Mouse (Mus musculus) brain, adult 2 months (tissue): ENCODE measurements at regions not wholly inside any gene's neighbourhood (a gene's known extent, or its start where the extent isn't known, plus 50 kb on each side); places are given as distances from the start of the nearest gene placed in this dataset.
"Not testable (repeated sequence)": the region's sequence is repeated elsewhere in the genome, so short reads cannot be mapped to it uniquely, and the experiment has no call there.

Experiments used
- DNase-seq: peaks from one replicate; pipeline ENCODE4 v3.0.0; 2011; ENCODE audit warnings: low read depth, low spot score

DNA sequence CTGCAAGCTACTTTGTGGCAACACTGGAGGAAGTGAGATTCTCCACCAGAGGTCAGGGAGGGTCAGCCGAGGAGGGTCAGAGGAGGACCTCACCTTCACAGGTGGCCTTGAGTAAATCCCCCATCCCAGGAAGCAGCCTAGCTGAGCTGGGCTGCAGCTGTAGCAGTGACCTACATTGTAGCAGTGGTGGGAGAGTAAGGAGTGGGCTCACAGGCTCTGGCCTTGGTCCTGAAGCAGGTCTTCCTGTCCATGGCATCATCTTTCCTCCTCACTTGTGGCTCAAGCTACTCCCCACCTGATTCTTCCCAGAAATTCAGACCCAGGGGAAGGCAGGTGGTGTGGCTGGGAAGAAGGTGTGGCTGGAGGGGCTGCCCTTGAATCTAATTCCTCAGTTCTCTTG is 84.3 kb downstream of the 1810013L24Rik start:
- not testable (repeated sequence) for DNase-seq

DNA sequence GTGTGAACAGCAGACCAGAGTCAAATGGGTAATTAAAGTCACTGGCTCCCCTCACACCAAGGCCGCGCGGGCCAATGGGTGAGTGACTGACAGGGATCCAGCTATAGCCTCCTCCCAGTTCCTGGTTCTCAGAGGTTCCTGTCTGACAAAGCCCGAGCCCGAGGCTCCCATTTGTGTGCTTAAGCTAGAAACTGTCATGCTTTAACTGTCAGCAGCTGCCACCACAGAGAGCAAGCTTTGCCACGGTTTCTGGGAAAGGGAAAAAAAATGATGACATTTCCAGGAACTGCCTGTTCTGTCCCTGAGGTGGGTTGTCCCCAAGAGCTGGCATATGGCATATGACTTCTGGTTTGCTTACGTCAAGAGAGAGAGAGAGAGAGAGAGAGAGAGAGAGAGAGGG is 86.2 kb downstream of the 1810013L24Rik start:
- DNase-seq = peak; percentile 70

DNA sequence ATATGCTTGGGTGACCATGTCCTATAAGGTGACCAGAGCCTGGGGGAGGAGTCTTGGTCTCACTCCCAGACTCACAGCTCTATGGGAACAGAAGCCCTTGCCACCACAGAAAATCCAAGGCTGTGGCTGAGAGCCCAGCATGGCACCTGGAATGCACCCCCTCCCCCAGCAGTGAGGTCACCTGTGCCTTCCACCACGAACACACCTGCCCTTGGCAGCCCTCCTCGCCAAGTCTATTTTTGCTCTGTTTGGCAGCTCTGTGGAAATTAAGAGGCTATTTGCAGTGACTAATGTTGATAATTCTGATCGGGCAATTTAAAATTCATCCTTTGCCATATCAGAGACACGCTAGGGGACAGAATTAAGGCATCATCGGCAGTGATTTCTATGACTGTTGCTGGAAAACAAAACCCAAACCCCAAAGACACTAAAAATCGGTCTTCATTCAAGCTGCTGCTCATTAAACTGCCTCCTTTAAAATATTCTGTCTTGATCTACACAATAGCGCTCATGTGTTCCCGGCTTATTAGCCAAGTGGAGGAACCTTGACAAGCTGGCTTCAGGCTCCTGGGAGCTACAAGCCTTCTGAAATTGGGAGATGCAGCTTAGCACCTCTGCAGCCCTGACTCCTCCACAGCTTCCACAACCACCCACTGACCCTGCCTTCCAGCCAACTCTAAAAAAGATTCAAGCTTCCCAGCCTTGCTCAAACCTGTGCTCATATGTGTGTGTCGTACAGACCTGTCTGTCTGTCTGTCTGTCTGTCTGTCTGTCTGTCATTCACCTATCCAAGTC is 89.0 kb downstream of the 1810013L24Rik start:
- DNase-seq = peak; percentile 77

DNA sequence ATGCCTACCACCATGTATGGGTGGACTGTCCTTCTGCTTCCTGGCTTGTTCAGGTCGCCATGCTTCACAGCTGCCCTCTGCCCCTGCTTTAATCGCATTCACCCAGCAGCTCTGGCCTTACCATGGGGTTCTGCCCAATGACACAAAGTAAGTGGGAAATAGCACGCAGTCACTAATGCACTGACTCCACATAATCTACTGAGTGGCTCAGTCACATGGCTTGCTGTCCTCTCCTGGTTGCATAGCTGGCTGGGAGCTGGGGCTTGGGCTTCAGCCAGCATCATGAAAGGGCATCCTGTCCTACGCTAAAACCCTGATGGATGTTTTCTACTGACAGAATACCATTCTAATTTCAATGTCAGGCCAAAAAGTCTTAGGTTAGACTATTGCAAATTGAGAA is 94.8 kb downstream of the 1810013L24Rik start:
- DNase-seq = no peak

DNA sequence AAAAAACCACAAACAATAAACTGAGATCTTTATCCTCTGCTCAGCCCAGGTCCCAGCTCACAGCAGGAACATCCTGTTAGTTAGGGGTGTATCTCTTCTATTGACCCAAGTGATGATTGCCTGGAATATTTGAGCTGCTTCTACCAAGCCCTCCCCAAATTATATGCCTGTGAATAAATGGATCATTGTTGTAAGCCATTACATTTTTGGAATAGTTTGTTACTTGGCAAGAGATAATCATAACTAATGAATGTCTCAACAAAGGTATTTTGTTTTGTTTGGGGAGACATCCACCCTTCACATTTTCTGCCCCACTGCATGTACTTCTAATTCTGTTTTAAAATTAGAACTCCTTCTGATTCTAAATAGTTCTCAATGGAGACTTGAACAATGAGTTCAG is 102.1 kb downstream of the 1810013L24Rik start:
- DNase-seq = no peak

DNA sequence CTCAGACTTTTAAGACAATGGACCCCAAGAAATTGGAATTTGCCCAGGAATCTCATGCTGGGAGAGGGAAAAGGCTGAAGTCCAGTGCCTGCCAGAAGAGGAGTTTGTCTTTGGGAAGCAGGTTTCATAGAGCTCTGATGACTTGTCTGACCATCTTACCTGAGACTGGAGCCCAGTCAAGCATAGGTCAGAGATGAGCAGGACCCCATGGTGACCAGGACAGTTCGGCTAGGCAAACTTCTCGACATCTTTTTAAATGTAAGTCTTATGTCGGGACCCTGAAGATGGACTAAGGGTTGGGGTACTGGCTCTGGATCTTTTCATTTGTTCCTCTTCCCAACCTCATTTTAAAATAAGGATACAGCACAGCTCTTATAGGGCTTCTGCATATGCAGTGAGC is 103.2 kb downstream of the 1810013L24Rik start:
- no peak for DNase-seq

DNA sequence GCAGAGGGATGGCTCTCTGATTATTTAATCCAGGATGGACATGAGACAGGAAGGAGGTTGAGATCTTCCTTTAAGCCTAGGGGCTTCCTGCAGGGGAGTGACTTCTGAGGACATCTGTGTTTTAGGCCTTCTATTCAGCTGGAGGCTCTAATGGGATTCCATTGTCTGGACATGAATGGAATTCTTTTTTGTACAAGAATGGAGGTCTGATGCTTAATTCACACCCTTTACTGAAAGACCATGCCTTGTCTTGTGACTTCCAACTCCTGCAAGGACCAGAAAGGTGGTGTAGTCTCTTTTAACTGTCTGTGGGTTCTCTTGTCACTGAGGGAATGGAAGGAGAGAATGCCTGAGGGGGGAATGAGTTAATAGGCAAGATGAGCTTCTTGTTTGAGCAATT is 106.5 kb downstream of the 1810013L24Rik start:
- no peak for DNase-seq

DNA sequence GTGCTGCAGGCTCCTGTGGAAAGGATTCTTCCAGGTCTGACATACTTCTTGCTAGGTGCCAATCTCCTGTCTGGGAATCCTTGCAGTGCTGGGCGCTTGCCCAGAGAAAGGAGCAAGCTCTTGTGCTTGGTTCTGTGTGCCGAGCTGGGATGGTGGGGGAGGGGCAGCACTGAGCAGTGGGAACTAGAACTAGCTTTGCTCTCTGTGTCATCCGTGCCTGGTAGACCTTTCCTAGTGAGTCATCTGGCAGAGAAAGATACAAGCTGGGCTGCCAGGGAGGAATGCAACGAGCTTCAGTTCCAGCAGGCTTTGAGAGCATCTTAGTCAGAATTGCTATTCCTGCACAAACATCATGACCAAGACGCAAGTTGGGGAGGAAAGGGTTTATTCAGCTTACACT is 108.6 kb downstream of the 1810013L24Rik start:
- peak; percentile 96 for DNase-seq

DNA sequence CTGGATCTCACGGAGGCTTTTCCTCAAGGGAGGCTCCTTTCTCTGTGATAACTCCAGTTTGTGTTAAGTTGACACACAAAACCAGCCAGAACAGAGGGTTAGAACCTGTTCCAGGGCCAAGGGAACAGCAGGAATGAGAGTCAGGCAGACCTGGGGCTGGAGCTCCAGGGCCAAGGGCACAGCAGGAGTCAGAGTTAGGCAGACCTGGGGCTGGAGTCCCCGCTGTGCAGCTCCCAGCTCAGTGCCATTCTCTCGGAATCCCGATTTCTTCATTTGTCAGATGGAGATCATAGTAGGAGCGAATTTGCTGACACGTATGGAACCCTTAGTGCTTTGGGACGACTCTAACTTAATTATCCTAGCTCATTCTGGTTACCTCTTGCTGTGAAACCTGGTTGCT is 109.2 kb downstream of the 1810013L24Rik start:
- peak; percentile 43 for DNase-seq

DNA sequence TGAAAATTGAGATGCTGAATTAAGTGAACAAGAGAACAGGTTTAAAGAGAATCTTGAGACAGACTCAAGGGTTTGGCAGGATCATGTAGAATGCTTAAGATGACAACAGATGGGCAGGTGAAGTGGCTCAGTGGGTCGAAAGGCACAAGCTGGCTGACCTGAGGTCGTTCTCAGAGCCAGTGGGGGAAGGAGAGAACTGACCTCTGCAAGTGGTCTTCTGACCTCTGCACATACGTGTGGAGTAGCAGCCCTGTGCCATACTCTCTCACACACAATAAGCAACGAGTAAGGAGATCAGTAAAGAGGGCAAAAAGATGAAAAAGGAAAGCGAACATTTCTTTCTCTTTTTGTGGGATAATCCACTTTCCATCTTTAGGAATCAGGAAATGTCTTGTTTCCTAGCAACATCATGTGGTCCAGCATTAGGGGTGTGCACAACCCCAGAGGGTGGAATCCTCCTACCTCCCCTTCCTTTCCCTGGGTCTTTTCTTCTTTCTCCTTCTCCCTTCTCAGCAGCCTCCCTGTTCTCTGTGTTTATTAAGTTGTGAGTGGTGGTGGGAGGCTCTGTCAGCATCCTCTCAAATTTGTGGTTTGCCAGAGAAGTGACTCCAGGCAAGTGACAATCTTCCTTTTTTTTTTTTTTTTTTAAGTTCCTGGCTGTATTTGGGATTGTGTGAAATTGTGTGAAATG is 114.7 kb downstream of the 1810013L24Rik start:
- DNase-seq = peak; percentile 55

DNA sequence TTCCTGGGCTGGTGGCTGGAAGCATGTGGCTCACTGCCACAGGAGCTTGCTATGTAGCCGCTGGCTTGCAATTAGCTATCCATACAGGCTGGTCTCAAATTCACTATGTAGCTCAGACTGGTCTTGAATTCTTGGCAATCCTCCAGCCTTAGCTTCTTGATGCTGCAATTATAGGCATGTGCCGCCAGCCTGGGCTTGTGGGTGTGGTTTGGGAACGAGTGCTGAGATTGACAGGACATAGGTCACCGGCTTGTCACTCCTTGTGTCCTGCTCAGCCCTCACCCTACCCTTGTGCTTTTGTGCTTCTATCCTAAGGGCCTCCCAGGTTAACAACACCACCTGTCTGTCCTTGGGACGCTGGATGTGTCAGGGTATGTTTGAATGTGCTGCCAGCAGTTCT is 117.9 kb downstream of the 1810013L24Rik start:
- DNase-seq = no peak

DNA sequence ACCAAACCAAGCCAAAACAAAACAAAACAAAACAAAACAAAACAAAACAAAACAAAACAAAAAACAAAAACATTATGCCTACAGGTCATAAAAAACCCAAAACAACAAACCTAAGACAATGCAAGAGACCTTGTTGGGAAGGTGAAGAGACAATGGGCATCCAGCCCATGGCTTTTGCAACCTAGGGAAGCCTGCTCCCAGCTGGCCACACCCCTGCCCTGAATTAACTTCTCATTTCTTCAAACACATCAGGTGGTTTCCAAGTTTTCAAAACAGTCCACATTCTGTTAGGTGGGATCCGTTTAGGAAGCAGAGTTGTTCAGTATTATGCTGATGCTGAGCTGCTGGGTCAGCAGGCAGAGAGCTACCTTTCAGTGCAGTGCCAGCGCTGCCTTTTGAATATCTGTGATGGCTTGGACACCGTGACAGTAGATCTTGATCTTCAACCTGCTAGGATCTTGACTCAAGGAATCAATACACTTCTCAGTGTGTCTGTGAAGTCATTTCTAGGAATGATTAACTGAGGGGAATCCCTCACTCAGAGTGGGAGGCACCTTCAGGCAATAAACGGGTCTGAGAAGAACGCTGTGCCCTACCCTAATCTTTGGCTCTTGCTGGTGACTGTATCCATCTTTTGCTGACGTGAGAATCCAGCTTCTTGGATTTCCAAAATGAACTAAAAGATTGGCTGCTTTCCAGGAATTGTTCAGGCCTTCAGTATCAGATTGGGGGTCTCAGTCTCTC is 121.4 kb downstream of the 1810013L24Rik start:
- DNase-seq = no peak

DNA sequence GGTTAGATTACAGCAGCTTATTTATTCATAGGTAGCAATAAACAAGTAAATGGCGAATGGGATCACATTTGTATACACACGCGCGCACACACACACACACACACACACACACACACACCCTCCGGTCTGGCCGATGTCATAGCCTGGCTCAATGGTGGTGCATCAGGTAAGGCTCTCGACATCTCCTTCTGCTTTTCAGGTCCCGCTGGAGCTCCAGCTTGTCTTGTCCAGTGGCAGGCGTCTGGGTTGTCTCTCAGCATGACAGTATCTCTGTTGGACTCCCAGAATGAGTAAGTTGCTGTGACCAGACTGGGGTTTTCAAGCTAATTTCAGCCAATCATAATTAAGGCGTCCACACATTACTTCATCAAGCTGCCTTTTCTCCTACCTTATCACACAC is 131.8 kb downstream of the 1810013L24Rik start:
- DNase-seq = no peak

DNA sequence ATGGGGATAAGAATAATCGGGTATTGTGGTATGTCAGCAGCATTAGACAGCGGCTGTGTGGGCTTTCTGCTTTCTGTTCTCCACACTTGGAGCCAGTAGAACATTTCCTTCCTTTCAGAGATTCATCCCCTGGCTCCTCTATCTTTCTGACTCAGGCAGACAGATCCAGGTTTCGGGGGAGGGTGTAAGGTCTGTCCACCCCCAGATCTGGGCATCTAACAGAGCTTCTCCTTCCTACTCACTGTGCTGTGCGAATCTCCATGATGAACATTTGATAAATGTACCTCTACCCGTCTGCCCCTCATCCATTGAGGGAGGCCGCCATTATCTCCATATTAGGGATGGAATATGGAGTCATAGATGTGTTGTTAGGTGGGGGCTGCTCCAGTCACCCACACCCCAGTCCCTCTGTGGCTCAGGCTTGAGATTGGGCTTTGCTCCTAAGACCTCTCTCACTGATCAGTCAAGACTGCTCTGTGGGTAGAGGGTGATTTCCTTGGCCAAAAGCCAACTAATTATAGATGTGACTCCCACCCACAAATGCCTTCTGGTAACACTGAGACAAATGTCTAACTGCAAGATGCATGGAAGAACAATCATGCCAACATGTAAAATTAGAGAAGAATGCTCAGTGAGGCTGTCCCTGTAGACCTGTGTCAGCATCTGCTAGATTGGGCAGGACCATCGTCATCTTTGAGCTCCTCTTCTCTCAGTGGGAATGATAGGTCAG is 163.8 kb downstream of the 1810013L24Rik start:
- DNase-seq = peak; percentile 93

DNA sequence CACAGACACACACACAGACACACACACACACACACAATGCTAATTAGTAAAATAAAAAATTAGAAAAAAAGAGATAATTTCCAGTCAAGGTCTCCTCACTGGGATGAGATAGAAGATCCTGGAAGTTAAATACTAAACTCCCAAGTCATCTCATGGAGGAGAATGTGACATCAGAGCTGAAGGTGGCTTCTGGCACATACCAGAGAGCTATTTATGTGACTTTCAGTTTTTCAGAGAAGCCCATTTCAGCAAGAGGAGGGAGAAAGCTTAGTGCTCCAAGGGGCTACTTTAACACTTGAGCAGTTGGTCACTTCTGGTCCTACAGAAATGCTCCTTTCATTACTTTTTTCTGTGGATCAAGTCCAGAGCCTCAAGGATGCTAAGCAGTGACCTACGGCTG is 164.6 kb downstream of the 1810013L24Rik start:
- DNase-seq = peak; percentile 76

DNA sequence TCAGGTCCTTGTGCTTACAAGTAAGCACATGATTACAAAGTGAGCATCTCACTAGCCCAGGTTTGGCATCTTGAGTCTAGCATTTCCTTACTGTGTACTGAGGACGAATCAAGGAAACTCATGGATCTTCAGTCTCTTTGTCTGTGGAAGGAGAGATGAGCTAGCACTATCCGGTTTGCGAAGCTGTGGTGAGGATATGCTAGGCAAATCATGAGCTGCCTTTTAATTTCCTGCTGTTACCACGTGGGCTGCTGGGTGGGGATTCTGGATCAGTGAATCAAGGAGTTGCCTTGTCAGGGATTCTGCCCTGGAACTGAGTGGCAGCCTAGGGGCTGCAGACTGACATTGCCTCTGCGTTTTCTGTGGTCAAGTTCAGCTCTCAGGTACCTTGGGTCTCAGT is 167.3 kb downstream of the 1810013L24Rik start:
- DNase-seq = peak; percentile 48

DNA sequence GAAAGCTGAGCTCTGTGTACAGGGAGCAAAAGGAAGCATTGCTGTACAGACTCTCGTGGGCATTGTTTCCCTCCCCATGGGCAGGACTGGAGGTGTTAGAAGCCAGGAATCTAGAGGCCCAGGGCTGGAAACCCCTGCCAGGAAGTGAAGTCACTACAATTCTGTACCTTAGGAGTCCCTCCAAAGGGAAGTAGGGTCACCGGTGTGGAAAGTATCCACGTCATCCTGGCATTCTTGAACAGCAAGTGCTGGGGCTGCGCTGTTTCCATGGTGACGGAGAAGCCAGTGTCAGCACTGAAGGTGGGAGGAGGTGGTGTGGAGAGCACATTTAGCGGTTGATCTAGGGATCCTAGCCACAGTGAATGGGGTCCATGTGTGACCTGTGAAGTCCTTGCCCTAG is 174.1 kb downstream of the 1810013L24Rik start:
- DNase-seq = peak; percentile 89

DNA sequence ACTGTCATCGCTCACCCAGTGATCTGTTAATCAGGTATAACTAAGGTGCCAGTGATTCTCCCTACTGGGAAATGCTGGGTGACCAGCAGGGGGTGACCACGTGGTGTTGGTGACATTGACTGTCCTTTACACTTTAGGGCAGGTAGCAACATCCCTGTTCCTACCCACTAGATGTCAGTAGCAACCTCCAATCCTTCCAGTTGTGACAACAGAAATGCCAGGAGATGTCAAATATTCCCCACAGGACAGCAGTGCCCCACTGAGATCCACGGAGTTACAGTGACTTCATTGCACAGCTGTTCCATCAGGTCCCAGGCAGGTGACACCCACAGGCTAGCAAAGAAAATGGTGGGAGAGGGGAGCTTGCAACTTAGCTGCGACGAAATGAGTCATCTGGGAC is 176.0 kb downstream of the 1810013L24Rik start:
- DNase-seq = peak; percentile 69

DNA sequence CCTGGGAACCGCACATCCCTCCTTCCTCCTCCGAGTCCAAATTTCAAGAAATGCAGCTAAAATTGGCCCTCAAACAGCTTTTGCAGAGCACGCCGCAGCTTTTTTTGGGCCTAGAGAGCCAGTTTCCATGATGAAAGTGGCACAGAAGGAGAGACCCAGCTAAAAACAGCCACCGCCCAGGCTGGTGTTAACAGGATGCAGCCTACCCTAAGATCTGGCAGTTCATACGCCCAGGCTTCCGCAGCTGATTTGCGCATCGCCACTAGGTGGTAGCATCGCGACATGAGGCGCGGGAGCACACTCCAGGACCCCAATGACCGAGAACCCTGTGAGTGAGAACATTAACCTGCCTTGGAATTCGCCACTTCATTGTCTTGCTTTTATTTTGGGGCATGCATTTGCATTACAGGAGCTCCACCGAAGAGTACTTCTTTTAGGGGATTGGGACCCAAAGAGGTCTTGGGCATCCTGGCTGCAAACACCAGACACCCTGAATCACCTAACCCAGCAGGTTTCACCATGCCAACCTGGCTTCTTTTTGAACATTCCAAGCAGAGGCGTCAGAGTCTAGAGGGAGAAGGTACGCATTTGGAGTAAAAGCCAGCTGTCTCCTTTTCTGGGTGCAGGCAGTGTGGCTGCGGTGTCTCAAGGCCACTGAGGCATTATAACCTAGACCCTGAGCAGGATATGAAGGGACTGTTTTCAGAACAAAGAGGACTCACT is 179.6 kb downstream of the 1810013L24Rik start:
- DNase-seq = peak; percentile 96

DNA sequence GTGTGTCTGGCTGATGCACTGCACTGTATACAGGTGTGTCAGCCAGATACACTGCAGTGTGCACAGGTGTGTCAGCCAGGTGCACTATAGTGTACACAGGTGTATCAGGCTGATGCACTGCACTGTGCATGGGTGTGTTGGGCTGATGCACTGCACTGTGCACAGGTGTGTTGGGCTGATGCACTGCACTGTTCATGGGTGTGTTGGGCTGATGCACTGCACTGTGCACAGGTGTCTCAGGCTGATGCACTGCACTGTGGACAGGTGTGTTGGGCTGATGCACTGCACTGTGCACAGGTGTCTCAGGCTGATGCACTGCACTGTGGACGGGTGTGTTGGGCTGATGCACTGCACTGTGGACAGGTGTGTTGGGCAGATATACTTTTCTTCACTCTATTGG is 181.2 kb downstream of the 1810013L24Rik start:
- DNase-seq = no peak

DNA sequence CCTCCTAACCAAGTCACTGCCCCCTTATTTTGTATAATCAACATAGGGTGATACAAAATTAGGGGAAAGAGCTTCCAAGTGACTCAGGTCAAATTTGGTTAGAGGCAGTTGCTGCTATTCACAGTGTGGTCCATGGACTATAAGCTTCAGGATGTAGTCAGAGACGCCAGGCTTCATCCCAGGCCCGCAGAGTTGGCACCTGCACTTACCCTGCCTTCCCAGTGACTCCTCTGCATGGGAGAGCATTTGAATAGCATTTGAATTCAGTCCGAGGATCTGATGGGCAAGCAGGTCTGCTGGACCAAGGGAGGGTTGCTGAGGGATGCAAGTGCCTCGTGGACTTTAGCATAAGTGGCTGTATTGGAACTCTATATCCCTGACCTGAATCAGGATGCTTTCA is 181.8 kb downstream of the 1810013L24Rik start:
- DNase-seq = no peak
